Mouse (Mus musculus) cortical plate, adult 2 months (tissue): ENCODE results near the gene 9930111J21Rik1.
"Not testable (repeated sequence)": the region's sequence is repeated elsewhere in the genome, so short reads cannot be mapped to it uniquely, and the experiment has no call there.

Experiments used
- CTCF ChIP-seq: fragments of 200-500 bp; IDR thresholded peaks from 2 replicates; pipeline ENCODE4 v1.5.1; 2011; ENCODE audit warnings: mild to moderate bottlenecking, control low read depth, low read length; ENCODE audit not compliant: insufficient read depth; ENCODE audit errors: extremely low read depth
- POLR2A ChIP-seq: fragments of 200-500 bp; IDR thresholded peaks from 2 replicates; pipeline ENCODE4 v1.6.1; 2011; ENCODE audit warnings: mild to moderate bottlenecking, low read length, control low read depth; ENCODE audit not compliant: insufficient read depth; ENCODE audit errors: extremely low read depth

GRCm38 (mm10) chr11:48993296-48993695 is 14.1 kb upstream of the 9930111J21Rik1 start:
- not testable (repeated sequence) for TF ChIP-seq CTCF, POLR2A
